Mouse (Mus musculus): ENCODE results near the gene Tasp1.
"Not testable (repeated sequence)": the region's sequence is repeated elsewhere in the genome, so short reads cannot be mapped to it uniquely, and the experiment has no call there.

Tasp1 gene

DNA sequence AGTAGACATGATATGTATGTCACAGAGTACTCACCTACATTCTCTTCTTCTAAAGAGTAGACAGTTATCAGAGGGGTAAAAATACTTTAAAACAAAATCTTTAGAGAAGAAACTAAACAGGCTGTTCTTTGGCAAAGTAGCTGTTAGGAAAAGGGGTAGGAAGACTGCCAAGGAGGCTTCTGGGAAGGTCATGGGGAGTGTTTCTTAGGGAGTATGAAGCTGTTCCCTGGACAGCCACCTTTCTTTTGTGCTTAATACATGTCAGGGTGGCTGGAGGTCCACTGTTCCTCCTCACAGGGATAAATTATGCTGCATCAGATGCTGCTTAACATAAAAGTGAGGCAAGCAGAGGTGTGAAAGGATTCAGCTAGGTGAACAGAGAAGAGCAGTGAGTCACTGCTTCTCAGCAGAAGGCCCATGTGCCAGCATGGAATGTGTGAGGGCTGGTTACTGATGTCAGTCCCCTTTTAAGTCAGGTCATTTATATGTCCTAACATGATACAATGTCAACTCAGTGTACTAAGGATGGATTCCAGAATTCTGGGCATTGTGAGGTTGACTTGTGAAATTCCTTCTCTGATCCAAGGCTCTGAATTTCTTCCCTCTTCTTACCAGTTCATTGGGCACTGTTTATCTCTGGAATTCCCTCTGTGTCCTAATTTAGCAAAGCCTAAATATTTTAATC is 175.1 kb downstream of the Tasp1 start:
- no peak for DNase-seq (ENCODE audit: low read depth in 2 of 2, low spot score in 2 of 2)

DNA sequence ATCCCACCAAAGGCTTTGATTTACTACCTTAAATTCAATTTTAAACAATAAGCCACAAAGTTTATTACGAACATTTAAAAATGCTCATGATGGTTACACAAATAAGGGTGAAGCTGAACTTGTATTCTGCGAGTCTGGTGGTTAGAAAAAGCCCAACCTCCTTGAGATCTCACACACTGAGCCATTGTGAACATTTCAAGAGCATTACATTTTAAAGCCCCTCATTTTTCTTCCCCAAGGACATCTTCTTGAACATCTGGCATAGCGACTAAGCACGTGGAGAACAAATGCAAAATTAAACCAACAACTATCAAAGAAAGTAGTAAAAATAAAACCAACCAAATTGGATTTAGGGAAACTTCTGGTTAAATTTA is 182.4 kb downstream of the Tasp1 start:
- DNase-seq (ENCODE audit: low read depth in 2 of 2, low spot score in 2 of 2): no peak

DNA sequence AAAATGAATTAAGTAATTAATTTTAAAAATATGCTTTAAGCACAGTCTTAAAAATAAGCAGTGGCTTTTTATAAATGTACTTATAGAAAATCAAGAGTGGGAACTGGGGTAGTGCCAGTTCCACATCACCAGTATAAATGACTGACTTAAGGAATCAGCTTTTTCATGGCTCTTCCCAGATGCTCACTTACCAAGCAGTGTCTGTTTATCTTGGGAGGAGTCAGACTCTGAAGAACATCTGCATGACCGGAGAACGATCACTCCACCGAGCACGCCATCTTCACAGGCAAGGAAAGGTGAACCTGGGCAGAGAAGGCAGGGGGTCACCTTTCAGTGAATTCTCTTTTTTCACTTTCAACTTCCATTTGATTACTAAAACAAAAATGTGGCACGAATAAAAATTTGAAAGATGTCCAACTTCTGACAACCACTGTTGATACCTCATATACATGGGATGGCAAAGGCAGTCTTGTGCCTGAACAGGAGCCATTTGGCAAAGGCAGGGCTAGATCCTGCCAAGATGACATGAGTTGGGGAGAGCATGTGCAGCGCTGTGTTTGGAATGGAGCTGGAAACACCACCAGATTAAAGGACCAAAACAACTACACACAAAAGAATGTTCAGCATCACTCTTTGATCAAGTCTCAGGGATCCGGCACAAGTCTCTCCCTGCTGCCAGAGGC is 182.9 kb downstream of the Tasp1 start:
- DNase-seq (ENCODE audit: low read depth in 2 of 2, low spot score in 2 of 2): no peak

DNA sequence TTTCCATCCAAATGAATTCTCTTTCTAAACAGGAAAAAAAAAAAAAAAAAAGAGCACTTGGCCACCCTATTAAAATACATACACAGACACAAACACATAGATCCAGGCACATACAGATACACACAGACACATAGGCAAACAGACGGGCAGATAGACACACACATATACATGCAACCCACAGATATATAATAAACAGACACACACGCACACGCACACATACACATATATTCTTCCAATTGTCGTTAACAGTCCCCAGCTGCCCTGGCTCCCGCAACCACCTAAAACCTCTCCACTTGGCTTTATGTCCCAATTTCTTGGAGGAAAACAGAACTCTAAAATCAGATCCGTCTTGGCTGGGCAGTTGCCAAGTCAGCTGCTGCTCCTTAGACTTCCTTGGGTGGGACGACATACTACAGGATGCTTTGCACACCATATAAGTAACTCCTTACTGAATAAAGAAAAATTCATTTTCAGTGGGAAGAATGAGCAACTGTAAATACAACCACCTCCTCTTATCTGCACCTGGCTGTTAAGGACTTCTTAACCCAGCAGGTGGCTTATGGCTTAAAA is 188.5 kb downstream of the Tasp1 start:
- DNase-seq (ENCODE audit: low read depth in 2 of 2, low spot score in 2 of 2): no peak

DNA sequence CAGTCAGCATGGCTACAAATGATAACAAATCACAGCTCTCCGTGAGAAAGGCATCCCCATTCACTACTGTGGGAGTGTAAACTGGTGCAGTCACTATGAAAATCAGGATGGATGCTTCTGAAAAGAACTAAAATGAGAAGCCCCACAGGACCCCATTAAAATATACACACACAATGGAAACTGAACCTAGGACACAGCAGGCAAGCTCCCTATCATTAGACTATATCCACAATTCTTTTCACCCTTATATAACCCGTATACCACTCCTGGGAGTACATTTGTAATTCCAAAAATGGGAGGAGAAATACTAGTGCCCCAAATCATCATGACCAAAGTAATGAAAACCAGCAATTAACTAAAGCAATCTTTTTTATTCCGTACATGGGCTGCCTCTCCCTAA is 190.7 kb downstream of the Tasp1 start:
- DNase-seq (ENCODE audit: low read depth in 2 of 2, low spot score in 2 of 2): no peak

DNA sequence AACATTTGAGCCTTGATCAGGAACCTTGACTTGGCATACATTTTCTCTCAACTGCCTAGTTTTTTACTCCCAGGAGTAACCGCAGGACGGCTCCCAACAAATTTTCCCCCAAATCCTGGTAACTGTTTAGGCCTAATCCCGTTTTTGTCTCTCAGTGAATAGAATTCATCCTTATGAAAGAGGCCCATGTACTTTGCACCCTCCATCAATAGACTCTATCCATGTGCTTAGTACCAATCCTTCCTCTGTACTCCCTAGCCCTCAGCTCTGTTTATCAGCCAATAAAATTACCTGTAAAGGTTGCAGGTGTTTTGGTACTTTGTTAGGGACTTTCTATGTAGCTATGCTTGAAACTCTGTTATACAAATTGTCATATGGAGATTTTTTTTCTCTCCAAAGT is 192.4 kb downstream of the Tasp1 start:
- DNase-seq (ENCODE audit: low read depth in 2 of 2, low spot score in 2 of 2): no peak

DNA sequence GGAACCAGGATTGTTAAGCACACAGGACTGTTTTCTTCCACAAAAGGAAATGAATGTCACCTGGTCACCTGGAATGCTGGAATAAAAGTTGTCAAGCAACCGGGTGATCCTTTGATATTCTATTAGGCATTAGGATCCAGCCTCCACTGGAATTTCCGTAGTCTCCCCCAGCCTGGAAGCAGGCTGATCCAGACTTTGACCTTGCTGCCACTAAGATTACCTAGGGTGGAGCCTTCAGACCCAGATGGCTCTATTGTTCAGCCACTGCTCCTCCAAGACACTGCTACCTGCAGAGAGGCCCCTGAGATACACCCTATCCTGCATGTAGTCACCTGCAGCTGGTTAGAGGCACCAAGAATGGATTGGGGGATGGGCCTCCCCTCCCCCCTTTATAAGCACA is 192.8 kb downstream of the Tasp1 start:
- no peak for DNase-seq (ENCODE audit: low read depth in 2 of 2, low spot score in 2 of 2)

DNA sequence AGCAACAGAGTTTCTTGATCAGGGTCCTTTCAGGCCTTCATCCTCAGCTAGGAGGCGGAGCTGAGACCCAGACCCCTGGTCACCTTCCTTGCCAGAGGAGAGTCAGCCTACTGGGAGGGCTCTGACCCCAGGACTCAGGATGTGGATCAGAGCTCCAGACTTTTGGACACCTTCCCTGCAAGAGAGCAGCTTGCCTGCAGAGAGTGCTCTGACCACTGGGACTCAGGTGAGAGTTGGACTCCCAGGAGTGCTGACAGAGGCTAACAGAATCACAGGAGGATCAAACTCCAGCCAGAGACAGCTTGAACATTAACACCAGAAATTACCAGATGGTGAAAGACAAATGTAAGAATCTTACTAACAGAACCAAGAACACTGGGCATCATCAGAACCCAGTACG is 197.5 kb downstream of the Tasp1 start:
- DNase-seq (ENCODE audit: low read depth in 2 of 2, low spot score in 2 of 2): not testable (repeated sequence)

DNA sequence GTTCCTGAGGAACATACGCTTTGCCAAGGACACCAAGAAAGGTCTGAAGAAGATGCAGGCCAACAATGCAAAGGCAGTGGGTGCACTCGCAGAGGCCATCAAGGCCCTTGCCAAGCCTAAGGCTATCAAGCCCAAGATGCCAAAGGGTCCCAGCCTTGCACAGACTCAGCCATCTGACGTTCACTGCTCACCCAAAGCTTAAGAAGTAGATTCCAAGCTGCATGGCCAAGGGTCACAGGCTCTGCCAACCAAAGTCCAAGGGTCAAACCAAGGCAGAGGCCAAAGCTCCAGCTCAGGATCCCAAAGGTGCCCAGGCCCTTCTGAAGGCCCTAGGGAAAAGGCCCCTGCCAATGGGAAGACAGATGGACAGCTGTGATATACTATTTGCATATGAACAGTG is 203.2 kb downstream of the Tasp1 start:
- DNase-seq (ENCODE audit: low read depth in 2 of 2, low spot score in 2 of 2): not testable (repeated sequence)

DNA sequence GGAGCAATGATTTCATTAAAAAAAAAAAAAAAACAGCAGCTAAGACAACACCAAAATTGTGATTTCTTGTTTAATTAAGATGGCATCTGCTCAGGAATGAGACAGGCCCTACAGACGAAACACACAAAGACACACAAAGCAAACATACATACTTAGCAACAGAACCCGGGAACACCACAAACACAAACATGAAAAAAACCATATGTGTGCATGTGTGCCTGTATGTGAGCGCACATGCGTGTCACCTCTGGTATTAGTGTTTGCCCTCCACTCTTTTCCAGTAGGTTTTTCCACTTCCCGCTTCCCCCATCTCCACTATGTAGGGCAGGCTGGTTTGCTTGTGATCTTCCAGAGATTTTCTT is 206.5 kb downstream of the Tasp1 start:
- no peak for DNase-seq (ENCODE audit: low read depth in 2 of 2, low spot score in 2 of 2)

DNA sequence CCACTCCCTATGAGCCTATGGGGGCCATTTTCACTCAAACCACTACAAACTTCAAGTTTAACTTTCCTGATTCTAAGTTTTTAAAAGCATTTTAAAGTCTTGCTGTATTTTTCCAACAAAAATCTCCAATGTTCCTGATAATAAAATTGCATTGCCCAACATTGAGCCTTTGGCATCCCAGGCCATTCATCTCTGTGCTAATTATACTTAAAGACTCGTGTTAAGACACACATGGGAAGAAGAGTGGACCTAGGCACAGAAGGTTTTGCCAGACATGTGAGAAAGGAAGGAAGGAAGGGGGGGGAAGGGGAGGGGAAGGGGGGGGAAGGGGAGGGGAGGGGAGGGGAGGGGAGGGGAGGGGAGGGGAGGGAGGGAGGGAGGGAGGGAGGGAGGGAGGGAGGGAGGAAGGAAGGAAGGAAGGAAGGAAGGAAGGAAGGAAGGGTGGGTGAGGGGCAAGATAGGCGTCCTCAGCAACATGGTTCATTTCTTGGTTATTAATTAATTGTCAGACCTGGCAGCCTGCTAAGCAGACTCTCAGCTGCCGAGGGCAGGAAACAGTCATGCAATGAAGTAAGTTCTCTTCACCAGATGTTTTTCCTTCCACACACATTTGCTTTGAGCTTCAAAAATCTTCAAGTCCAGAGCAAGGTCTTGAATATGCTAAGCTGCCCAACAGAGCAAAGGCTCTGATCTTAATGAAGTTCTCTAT is 207.0 kb downstream of the Tasp1 start:
- DNase-seq (ENCODE audit: low read depth in 2 of 2, low spot score in 2 of 2): no peak

DNA sequence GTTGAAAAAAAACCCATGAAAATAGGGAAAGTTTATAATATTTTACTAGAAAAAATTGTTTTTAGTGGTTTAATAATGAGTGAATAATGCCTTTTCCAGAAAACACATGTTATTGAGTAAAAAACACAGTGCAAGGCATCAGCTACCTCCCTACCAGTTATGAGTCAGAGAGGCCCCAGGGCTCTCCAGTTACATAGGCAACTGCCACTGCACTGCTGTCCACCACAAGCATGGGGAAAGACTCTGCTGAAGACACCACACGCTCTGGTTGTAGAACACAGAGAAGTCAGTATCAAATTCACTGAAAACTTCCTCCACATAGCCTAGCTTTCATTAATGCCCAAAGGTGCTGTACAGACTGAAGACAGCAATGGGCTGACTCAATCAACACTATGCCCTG is 217.0 kb downstream of the Tasp1 start:
- DNase-seq (ENCODE audit: low read depth in 2 of 2, low spot score in 2 of 2): no peak

DNA sequence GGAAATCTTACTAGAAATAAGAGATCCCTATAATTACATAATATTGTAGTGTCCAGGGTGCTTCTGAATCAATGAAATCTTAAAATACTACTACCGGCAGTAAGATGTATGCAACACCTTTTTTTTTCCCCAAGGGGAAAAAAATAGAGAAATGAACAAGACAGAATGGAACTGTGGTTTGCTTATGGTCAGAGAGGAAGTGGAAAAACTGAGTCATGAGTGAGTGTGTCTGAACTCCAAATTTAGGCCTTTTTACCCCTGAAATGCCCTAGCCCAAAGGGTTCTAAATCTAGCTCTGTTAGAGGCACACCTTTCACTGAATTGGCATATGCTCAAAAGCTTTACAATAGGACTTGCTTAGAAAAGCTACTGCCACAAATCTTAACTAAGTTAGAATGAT is 225.2 kb downstream of the Tasp1 start:
- DNase-seq (ENCODE audit: low read depth in 2 of 2, low spot score in 2 of 2): no peak

DNA sequence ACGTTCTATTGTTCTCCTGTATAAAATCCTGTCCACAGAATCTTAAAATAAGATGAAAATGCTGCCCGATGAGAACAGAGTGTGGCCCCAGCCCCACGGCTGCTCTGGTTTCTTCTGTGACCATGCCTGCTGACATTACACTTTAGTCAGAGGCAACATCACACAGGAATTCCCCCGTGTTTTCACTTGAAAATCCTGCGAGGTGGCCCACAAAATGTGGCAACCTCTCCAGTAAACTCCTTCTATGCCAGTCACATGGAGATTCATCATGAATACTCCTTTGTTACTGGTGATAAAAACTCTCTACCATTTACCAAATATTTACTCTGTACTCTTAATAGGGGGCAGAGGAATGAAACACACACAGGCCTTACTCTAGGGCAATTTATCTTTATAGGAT is 225.7 kb downstream of the Tasp1 start:
- no peak for DNase-seq (ENCODE audit: low read depth in 2 of 2, low spot score in 2 of 2)

DNA sequence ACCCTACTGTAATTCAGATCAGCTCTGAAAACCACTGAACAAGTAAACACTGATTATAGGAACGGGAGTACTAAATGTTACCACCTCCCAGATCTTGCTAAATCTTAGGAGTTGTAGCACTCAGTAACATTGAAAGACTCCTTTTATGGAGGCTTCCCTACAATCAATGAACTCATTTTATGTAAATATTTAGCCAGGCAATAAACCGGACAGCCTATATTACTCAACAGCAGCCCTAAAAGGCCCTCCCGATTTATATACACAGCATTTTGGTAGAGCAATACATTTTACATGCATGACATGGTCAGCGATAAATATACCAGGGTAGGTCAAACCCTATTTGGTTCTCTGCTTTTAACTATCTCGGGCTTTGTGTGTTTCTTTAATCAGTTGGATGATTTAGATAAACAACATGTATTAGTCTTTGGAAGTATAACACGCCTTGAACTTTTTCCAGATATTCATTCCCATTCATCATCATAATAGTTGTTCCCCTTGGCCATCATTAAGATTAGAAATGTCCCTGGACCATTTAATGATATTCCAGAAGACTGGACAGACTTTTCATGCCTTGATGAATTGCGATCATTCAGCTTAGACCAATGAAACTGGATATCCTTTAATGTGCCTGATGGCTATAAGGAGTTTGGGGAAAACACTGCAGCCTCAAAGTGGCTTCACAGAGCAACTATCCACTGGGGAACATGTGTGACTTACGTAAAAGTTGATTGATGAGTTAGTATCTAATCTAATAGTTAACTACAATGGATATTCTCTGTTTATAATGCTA is 244.8 kb downstream of the Tasp1 start:
- no peak for DNase-seq (ENCODE audit: low read depth in 2 of 2, low spot score in 2 of 2)

DNA sequence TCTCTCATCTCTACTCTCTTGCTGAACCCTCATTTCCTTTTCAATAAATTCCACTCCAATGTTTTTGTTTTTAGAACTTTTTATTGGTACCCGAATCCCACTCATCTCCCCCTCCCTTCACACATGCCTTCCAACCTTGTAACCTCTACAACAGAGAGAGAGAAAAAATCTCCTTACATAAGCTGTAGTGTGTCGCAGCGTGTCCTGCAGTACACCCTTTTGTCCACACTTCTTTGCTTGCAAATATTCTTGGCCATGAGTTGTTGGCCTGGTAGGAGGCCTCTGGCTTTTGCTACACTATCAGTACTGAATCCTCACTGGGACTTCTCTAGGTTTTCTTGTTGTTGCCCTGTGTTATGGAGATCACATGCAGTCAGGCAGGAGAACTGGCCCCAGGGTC is 249.3 kb downstream of the Tasp1 start:
- no peak for DNase-seq (ENCODE audit: low read depth in 2 of 2, low spot score in 2 of 2)

DNA sequence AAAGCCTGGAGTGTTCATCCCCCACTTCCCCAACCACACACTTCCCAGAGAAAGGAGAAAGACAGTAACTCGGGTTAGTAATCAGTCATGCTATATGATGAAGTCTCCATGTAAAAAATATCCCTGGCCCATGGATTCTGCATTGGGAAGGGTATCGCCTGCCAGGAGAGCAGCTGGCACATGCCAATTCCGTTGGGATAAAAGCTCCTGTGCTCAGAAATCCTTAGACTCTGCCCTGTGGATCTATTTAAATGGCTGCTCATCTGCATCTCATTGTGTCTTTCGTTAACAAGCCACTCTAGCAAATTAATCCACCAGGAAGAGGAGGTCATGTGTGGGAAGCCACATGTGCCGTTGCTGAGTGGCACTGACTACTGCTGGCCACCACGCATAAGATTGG is 258.7 kb downstream of the Tasp1 start:
- DNase-seq (ENCODE audit: low read depth in 2 of 2, low spot score in 2 of 2): no peak

DNA sequence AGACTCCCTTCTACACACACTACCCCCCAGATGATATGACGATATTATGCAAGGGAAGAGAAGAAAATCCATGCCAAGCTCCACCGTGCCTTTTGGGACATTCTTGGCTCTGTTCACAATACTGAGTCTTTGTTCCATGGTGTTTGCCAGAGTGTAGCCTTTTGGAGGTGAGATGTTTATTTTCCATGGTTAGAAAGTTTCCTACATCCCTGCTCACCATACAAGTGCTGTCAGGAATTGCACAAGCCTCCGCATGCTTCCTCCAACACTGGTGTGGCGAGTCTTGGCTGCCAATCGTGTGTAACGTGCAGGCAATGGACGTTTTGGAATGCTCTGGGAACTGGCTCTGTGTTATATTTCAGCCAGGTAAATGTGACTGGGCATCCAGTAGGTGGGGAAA is 262.6 kb downstream of the Tasp1 start:
- DNase-seq (ENCODE audit: low read depth in 2 of 2, low spot score in 2 of 2): no peak

DNA sequence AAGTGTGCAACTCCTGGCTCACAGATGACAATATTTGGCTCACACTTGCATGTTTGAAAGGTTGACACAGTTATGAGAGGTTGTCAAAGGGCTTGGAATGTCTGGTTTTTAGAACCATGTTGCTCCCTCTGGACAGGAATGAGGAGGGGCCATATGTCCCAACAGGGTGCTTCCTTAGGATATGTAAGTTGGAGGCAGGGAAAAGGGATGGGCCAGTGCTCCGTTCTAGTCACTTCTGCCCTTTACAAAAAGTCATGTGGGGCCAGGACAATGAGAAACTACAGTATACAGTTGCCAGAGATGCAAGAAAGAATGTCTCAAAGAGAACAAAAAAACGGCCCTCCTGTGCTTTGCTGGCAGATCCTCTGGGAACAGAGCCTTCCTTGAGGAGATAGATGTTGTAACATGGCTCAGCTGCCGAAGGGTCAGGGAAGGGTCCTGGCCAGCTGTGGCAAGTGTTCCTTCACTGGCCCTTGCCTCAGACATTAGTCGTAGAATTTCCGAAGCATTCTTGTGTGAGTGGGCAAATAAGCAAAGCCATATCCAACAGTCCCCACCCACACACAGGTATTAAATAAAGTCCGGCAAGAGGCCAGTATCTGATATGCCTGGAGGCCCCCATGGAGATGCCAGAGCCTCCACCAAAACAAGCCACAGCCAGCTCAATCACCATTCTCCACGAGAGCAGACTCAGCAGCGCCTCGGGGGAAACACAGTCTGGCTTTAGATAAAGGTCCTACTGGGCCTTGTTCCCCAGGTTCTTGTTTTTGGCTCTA is 274.1 kb downstream of the Tasp1 start:
- DNase-seq (ENCODE audit: low read depth in 2 of 2, low spot score in 2 of 2): no peak

DNA sequence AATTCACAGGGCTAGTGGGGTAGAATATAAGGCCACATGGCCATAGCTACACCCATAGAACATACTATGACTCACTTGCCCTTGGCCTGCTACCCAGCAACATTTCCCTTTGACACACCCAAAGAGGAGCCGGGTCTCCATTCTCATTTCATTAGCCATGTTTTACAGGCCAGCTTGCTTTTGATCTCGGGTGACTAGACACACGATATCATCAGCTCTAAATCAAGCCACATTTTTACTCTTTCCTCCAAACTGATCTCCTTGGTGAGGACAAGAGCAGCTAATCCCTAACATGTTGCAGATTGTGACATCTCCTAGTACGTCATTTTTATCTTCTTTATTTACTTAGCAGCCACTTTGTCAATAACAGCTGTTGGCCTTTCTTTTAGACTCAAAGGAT is 277.9 kb downstream of the Tasp1 start:
- no peak for DNase-seq (ENCODE audit: low read depth in 2 of 2, low spot score in 2 of 2)

DNA sequence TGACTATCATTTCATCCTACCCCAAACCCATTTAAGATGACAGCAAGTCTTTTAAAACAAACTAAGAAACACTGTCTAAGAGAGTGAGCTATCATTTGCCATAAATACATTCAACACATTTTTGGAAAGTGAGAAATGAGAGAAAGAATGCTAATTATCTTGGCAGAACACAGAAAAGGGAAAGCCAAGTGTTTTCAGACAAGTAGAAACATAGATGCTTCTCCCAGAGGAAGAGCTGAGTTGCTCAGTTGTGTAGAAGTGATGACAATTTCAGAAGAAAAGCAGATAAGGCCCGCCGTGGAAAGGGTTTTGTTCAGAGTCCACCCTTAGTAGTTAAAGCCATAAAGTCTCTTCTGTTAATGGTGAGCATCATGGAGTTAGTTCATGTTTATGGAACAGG is 281.7 kb downstream of the Tasp1 start:
- no peak for DNase-seq (ENCODE audit: low read depth in 2 of 2, low spot score in 2 of 2)

Measured in CD8-positive naive resting alpha-beta T cell, adult 2 months (primary cell).